Mouse (Mus musculus): ENCODE measurements at regions not wholly inside any gene's neighbourhood (a gene's known extent, or its start where the extent isn't known, plus 50 kb on each side); places are given as distances from the start of the nearest gene placed in this dataset.
"Not testable (repeated sequence)": the region's sequence is repeated elsewhere in the genome, so short reads cannot be mapped to it uniquely, and the experiment has no call there.

DNA sequence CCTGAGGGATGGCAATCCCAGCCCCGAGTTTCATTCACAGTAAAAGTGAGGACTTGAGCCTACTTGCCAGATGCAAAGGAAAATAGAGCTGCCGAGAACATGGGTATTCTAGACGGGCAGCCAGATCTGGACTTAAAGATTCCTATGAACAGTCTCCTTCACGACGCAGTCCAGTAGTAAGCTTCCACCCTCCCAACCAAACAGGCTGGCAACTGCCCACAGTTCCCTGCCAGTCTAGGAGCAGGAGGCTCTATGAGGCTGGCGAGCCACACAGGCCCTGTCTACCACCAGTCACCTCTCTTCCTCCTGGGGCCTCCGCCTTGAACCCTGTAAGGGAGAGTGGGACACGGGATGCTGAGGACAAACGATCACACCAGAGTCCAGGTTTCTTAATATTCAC lies 153.5 kb upstream of the Snrpn start:
- H3K9me3 ChIP-seq (replicated peaks; ENCODE audit: control insufficient read depth, low read length) = no peaks in the 10 kb centered on the region
- no peak overlapping the region for H3K9ac ChIP-seq (ENCODE audit: low read depth, low read length)
- H3K4me1 ChIP-seq (ENCODE audit: control insufficient read depth, insufficient read depth, low read length) = no peaks in the 10 kb centered on the region
- H3K4me2 ChIP-seq = no peak overlapping the region
- ATAC-seq (replicated peaks; ENCODE audit: insufficient number of reproducible peaks, low FRiP score, low TSS enrichment) = no peak
- no peak overlapping the region for H3K27ac ChIP-seq (ENCODE audit: low read depth, low read length)
- no peak overlapping the region for H3K4me3 ChIP-seq (ENCODE audit: low read depth, low read length)
- WGBS (ENCODE audit: insufficient replicate concordance) = 80% methylated on average over 9 of the region's 9 CpGs
- H3K36me3 ChIP-seq (ENCODE audit: control insufficient read depth, insufficient read depth, low read length) = no peaks in the 10 kb centered on the region
- no peaks in the 10 kb centered on the region for H3K27me3 ChIP-seq (ENCODE audit: control insufficient read depth, insufficient read depth, low read length)

DNA sequence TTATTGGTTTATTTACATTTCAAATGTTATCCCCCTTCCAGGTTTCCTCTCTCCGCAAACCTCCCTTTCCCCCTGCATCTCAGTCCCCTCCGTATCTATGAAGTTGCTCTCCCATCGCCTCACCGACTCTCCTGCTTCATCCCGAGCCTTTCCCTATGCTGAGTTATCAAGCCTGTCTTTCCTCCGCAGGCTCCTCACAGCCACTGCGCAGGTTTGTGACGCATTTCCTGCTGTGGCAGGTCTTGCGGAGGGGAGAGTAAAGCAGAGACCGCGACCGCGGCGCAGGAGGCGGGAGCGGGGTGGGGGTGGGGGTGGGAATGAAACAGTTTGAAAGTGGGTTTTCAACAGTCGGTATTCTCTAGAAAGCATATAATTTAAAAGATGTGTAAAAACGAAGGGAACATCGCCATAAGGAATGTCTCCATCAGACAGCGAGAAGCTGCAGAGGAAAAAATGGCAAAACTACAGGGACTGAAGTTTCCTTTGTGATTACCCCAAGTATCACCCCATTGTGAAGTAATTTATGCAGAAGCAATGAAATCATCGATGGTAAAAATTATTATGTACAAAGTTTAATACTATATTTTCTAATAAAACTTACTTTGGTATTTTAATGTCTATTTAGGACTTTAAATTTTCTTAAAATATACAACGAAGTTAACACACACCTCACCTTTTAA lies 104.3 kb upstream of the Snrpn start:
- peak overlapping the region; percentile 54; the same call in 1 of the 2 replicates for H3K9ac ChIP-seq (ENCODE audit: low read depth, low read length)

DNA sequence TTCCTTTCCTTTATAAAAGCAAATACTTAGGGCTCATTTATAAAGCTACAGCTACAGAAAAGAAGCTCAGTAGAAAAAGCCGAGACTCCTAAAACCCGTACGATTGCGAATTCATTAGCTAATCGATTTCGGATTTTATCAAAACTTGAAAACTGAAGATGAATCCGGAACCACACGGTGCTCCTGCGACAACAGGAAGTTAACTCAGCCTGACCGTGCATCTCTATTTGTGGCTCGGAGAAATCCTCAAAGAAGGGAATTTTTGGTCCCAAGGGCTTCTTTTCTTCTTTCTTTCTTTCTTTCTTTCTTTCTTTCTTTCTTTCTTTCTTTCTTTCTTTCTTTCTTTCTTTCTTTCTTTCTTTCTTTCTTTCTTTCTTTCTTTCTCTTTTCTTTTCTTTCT lies 103.7 kb upstream of the Snrpn start:
- whole genome bisulfite sequencing (ENCODE audit: insufficient replicate concordance) = 31% methylated on average over 11 of the region's 11 CpGs
- not testable (repeated sequence) for H3K9me3 ChIP-seq (replicated peaks; ENCODE audit: control insufficient read depth, low read length); H3K27me3 ChIP-seq (ENCODE audit: control insufficient read depth, insufficient read depth, low read length); H3K36me3 ChIP-seq (ENCODE audit: control insufficient read depth, insufficient read depth, low read length); H3K4me1 ChIP-seq (ENCODE audit: control insufficient read depth, insufficient read depth, low read length); H3K27ac ChIP-seq (ENCODE audit: low read depth, low read length)
- Histone ChIP-seq H3K4me2 (peak overlapping the region; percentile 44), H3K4me3 (ENCODE audit: low read depth, low read length) (peak overlapping the region; percentile 45), H3K9ac (ENCODE audit: low read depth, low read length) (peak overlapping the region; percentile 52; the same call in 1 of the 2 replicates)
- peak; percentile 72; the same call in 1 of the 2 replicates for ATAC-seq (replicated peaks; ENCODE audit: insufficient number of reproducible peaks, low FRiP score, low TSS enrichment)

More for the DNA sequence above, 104.3 kb upstream of the Snrpn start:
- peak; percentile 91 for ATAC-seq (replicated peaks; ENCODE audit: insufficient number of reproducible peaks, low FRiP score, low TSS enrichment)
- H3K27ac ChIP-seq (ENCODE audit: low read depth, low read length); H3K9me3 ChIP-seq (replicated peaks; ENCODE audit: control insufficient read depth, low read length); H3K27me3 ChIP-seq (ENCODE audit: control insufficient read depth, insufficient read depth, low read length); H3K36me3 ChIP-seq (ENCODE audit: control insufficient read depth, insufficient read depth, low read length); H3K4me1 ChIP-seq (ENCODE audit: control insufficient read depth, insufficient read depth, low read length): not testable (repeated sequence)
- H3K4me2 ChIP-seq = peak overlapping the region; percentile 41
- WGBS (ENCODE audit: insufficient replicate concordance) = 8% methylated on average over 22 of the region's 22 CpGs
- H3K4me3 ChIP-seq (ENCODE audit: low read depth, low read length) = peak overlapping the region; percentile 45; the same call in 1 of the 2 replicates

DNA sequence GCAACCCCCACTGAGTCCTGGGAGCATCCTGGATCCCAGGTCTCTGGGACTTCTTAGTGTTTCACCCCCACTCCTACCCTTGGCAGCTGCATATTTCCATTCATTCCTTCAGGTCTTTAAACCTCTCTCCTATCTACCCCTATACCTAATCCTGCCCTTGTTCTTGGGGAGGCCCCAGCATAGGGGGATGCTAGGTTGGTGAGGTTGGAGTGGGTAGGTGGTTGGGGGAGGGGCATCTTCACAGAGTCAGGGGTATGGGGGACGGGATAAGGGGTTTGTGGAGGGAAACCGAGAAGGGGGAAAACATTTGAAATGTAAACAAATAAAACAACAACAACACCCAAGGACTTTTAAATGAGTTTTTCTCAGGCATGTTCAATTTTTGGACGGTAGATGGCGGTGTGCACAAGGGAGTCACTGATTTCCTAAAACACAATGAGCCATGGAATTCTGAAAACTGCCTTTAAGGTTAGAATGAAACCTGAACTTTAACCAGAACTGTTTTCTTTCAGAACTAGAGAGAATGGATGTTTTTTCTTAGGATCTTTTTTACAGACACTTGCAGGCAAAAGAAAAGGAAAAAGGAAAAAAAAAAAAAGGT lies 98.7 kb upstream of the Snrpn start:
- H3K27me3 ChIP-seq (ENCODE audit: control insufficient read depth, insufficient read depth, low read length); H3K4me1 ChIP-seq (ENCODE audit: control insufficient read depth, insufficient read depth, low read length); H3K9me3 ChIP-seq (replicated peaks; ENCODE audit: control insufficient read depth, low read length); H3K36me3 ChIP-seq (ENCODE audit: control insufficient read depth, insufficient read depth, low read length); H3K9ac ChIP-seq (ENCODE audit: low read depth, low read length); H3K4me3 ChIP-seq (ENCODE audit: low read depth, low read length); H3K27ac ChIP-seq (ENCODE audit: low read depth, low read length); ATAC-seq (replicated peaks; ENCODE audit: insufficient number of reproducible peaks, low FRiP score, low TSS enrichment); H3K4me2 ChIP-seq: not testable (repeated sequence)
- 2% methylated on average over 4 of the region's 4 CpGs for WGBS (ENCODE audit: insufficient replicate concordance)

DNA sequence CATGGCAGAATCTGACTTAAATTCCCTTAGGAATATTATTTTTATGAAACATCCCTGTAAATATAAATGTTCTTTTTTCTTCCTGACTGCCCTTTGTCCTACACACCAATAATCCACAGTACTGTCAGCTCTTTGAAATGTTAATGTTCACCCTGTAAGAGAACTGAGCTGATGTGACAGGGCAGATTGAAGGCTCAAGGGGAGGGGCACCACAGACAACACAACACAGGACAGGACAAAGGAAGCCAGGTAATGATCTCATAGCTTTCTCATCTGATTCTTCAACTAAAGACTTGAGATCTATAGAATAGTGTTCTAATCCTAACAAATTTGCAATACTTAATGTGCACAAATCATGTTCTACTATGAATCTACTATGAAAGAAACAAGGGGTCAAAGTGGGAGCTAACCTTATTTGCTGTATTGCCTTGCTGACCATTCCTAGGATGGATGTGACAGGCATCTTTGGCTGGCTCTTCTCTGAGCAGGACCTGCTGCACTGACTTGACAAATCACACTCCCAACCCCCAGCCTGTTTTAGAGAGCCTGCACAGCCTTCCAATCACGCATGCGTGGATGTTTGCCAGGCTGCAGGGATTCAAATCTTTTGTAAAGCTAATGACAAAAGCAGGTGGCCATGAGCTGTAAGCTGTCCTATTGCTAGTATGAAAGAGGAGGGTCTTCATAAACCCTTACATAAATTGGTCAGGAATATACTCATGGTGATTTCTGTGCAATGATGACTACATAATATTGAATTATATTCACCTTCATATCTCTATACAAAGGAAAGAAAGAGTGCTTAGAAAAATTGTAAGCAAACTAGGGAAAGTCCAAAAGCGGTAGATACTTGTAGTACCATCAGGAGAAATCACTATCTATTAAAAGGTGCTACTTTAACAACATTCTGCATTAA lies 76.6 kb upstream of the Snrpn start:
- H3K4me3 ChIP-seq (ENCODE audit: low read depth, low read length); ATAC-seq (replicated peaks; ENCODE audit: insufficient number of reproducible peaks, low FRiP score, low TSS enrichment); H3K9me3 ChIP-seq (replicated peaks; ENCODE audit: control insufficient read depth, low read length); H3K27ac ChIP-seq (ENCODE audit: low read depth, low read length); H3K36me3 ChIP-seq (ENCODE audit: control insufficient read depth, insufficient read depth, low read length); H3K4me1 ChIP-seq (ENCODE audit: control insufficient read depth, insufficient read depth, low read length); H3K27me3 ChIP-seq (ENCODE audit: control insufficient read depth, insufficient read depth, low read length); H3K4me2 ChIP-seq; H3K9ac ChIP-seq (ENCODE audit: low read depth, low read length): not testable (repeated sequence)
- WGBS (ENCODE audit: insufficient replicate concordance) = 44% methylated on average over 3 of the region's 3 CpGs

All from heart, embryonic 11.5 days (tissue).